Mouse (Mus musculus) testis, postnatal 14 days (tissue): ENCODE results near the gene Tapt1.

Experiments
- DNase-seq: peaks from one replicate; pipeline ENCODE4 v3.0.0; 2021; ENCODE audit warnings: low spot score

Tapt1 gene

GRCm38 (mm10) chr5:44233933-44234332, 7.5 kb upstream of the Tapt1 start:
- DNase-seq, result no peak

DNA sequence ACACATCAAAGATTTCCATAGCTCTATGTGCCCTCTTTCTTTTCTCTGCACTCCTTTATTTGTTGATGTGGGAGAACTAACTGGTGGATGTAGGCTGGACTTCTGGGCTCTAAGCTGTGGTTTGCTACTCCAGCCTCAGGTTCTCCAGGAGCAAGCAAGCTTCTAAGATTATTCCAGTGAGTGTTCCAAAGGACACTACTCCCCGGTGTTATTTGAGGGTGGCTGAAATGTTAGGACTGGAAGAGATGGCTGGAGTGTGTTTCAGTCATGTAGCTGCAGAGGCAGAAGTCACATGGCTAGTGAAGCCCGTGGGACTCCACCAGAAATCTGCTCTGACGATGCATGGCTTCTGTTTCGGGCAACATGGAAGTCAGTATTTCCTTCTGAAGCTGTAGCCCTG, 2.3 kb upstream of the Tapt1 start:
- no peak for DNase-seq

DNA sequence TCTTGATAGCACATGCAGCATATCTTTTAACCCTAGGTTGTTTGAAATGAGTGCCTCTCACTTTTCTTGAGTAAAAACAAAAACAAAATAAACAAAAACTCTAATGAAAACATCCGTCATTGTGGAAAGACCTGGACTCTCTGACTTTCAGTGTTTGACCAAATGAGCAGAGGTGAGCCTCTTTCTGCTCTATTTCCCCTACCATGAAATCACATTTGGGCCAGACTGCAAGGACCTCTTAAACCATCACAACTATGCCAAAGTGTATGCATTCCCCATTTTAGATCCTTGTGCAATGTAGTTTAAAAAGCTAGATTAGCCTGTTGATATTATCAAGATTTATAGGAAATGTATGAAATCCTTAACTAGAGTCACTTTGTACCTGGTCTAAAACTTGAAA, 1.9 kb upstream of the Tapt1 start:
- no peak for DNase-seq

- no peak for DNase-seq
These were observed 1.0 kb upstream of the Tapt1 start for GRCm38 (mm10) chr5:44227462-44227840.

DNA sequence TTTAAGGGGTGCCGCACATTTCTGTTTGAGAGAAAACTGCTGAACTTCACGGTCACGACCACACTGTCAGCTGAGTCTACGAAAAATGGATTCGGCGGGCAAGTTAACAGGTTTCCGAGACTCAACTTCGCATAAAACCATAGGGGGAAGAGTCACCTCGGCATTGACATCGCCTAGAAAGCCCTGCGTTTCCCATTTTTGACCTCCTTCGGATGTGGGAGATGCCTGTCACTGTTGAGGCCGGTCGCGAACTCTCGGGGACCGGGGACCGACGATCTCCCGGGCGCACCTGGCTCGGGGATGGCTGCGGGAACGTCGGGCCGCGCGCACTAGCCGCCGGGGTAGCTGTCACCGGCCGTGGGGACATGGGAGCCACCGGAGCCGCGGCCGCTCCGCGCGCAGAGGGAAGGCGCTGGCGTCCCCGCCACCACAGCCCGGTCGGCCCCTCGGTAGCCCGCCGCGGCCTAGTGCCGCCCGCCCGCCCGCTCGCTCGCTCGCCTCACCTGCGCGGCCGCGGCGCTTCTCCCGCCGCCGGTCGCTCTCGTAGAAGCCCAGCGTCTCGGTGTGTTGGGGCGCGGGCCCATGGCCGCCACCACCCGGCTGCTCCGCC, 410 bp downstream of the Tapt1 start:
- DNase-seq, result no peak

- DNase-seq, result no peak
These were observed 1.4 kb downstream of the Tapt1 start for GRCm38 (mm10) chr5:44224916-44225600.

DNA sequence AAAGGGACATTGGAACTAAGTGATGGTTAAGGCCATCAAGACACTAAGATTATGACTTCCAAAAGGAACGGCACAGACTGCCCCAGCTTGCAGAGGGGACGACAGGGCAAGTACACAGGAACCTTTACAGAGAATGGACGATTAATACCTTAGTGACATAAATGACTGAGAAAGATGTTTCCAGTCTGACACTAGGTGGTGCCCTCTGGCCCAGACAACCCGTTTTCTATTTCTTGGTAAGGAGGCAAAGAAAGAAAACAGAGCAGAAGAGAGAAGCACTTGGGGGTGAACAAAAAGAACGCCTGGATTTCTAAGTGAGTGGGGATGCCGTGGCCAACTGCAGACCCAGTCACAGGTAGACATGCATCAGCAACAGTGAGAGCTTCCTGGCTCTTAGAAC, 2.2 kb downstream of the Tapt1 start:
- no peak for DNase-seq

DNA sequence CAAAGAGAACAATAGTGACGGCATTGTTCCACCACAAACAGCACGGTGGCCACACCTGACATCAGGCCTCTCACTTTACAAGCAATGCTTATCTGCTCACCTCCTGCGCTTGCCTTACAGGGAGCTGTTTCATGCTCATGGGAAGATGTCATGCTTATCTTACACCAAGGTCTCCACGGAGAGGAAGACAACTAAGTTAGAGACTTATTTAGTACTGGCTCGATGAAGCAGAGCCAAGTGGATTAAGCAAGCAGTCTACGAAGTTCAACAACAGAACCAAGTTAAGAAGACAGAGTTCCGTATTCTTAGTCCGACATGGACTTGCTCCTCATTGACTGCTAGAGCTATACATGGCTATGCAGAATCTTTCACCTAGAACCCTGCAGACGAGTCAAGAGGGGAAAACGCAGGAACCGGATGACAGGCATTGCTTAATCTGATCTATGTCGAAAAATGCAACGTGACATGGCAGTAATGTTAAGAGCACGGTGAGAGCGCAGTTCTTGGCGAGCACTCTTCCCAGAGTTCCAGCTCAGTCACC, 3.0 kb downstream of the Tapt1 start:
- no peak for DNase-seq

- no peak for DNase-seq
These were observed 6.0 kb downstream of the Tapt1 start for GRCm38 (mm10) chr5:44220430-44220829.

GRCm38 (mm10) chr5:44219871-44220270, 6.6 kb downstream of the Tapt1 start:
- no peak for DNase-seq

DNA sequence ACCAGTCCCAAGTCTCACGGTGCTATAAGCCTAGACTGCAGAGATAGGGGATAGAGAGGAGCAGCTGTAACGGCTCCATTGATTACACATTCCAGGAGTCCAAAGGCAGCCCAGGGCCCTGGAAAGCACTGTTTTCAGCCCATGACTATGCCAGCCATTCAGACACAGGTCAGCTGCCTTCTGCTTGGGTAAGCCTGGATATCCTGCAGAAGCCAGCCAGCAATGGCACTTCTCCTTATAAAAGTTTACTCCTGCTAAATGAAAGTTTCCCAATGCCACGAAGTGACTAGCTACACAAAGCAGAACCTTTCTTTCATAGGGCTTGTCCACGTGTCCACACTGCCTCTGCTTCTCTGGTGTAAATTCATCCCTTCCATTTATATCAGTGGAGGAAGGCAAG, 7.9 kb downstream of the Tapt1 start:
- no peak for DNase-seq

- no peak for DNase-seq
These were observed 8.8 kb downstream of the Tapt1 start for GRCm38 (mm10) chr5:44217685-44218041.

DNA sequence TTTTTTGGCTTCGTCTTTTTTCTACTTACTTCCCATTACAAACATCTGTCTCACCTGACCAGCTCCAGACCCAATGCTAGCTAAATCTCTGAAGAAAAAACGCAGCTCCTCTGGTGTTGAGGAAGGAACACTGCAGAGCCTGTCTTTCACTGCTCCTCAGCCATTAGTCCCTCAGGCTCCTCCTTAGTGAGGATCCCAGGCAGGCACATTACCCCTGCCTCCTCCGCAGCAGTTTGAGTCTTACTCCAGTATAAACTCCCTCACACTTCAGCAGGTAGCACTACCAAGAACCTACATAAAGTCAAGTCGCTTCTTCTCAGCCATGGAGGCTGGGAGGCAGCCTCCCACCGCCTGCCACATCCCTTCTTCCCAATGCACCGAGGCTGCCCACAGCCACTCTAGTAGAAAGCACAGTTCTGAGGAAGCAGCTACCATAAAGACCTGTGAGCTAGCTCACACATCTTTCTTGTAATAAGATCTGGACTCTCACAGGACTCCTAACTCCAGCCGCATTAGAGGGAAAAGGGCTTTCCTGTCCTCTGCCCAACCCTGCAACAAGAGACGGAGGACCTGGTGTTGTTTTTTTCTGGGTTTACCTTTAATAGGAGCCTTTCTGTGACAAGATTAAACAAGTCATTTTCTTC, 9.3 kb downstream of the Tapt1 start:
- DNase-seq, result no peak

DNA sequence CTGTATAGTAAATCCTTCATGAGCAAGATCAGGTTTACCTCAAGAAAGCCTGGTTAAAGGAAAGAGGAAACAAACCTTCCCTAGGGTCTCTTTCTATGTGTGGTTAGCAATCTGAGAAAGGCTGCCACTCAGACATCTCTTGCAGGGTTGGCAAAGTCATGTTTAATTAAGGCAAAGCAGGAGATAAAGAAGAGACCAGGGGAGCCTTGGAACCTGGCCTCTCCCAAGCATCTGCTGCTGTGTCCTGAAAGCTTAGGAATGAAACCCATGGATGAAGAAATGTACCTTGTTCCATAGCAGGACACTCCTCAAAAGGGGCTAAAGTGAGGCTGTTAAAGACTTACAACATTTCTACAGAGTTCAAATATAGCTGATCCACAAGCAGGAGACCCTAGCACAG, 11.3 kb downstream of the Tapt1 start:
- DNase-seq, result no peak

DNA sequence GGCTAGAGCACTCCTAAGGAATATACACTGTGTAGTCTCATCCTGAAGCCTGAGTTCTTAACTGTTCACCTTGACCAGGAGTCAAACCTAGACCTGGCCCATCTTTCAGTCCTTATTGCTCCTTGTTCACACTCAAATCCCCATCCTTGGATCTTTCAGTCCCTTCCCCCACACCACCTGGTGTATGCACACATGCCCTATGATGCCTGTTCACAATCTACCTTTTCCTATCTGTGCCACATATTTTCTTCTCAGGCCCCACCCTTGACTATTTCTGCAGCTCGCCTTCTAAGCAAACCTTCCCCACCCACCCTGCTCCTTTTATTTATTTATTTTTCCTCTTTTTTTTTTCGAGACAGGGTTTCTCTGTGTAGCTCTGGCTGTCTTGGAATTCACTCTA, 12.4 kb downstream of the Tapt1 start:
- no peak for DNase-seq

GRCm38 (mm10) chr5:44213391-44213790, 13.0 kb downstream of the Tapt1 start:
- no peak for DNase-seq

- DNase-seq, result no peak
These were observed 14.5 kb downstream of the Tapt1 start for GRCm38 (mm10) chr5:44211818-44212465.

- no peak for DNase-seq
These were observed 19.1 kb downstream of the Tapt1 start for GRCm38 (mm10) chr5:44207286-44207685.

DNA sequence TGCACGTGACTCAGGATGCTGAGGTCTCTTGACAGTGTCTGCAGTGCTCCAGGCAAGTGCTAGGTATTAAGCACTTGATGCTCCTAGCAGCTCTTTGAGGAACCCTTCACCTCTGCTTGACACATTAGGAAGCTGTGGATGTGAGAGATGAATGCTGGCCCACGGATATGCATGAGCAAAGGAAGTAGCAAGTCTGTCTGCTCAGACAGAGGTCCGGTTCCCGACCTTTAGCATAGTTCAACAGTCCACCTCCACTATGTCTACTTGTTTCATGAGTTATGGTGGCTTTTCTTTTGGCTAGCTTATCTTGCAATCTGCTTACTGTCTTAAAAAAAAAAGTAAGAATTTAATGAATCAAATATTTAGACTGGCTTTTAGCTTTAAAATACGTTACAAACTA, 19.8 kb downstream of the Tapt1 start:
- no peak for DNase-seq

DNA sequence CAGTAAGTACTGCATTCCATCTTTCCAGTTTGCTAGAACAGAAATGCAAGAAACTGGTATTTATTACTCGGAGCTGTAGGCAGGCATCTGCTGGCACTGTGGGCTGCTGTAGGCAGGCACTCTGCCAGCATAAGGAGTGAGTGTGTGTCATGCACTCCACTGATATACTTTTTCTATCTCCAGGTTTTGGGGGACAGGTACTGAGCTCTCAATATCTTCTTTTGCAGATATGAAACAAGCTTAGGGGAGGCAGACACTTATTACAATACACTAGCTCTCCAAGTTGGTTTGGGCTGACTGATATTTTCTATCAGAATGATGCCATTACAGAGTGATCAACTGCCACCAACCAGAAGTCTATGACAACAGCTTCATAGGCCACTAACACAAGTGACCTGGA, 23.0 kb downstream of the Tapt1 start:
- no peak for DNase-seq

DNA sequence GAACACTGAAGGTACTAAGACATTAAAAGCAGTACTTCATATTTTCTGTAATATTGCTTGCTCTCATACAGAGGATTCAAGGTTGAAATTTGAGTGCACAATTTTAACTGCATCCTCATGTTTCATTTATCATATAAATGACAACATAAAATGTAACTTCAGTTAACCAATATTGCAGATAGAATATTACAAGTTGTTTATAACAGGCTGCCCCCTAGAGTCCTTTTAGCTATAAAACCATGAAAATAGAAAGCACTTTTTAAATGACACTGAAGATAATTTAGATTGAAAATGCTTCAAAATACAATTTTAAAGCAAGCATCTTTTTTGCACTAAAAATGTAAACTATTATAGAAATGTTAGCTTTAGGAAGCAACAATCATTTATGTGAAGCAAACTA, 24.8 kb downstream of the Tapt1 start:
- no peak for DNase-seq

- DNase-seq, result no peak
These were observed 27.3 kb downstream of the Tapt1 start for GRCm38 (mm10) chr5:44199109-44199508.

- no peak for DNase-seq
These were observed 28.0 kb downstream of the Tapt1 start for GRCm38 (mm10) chr5:44198471-44198870.
